Mouse (Mus musculus) intestine, embryonic 16.5 days (tissue): Measurements from ENCODE around the gene Ep400. TPM values are rescaled to one million over a fixed set of nuclear protein-coding genes. Genes with fewer than 3 reads are reported as not detected.

Source experiments
- ATAC-seq: fragments of 200-750 bp; cut with Nextera tagmentation; 2 replicates; pipeline ENCODE4 v1.8.0; 2017; ENCODE audit warnings: moderate TSS enrichment, moderate library complexity
- H3K27ac ChIP-seq: fragments of 300-500 bp; sonication (generic); 2 replicates; pipeline ENCODE4 v1.5.1; 2014; ENCODE audit warnings: mild to moderate bottlenecking, low read length
- H3K27me3 ChIP-seq: fragments of 300-500 bp; sonication (generic); replicated peaks from 2 replicates; pipeline ENCODE4 v1.6.1; 2014; ENCODE audit warnings: low read length, control low read depth, mixed read lengths; ENCODE audit not compliant: control insufficient read depth, insufficient read depth
- H3K36me3 ChIP-seq: fragments of 300-500 bp; sonication (generic); 2 replicates; pipeline ENCODE4 v1.6.1; 2014; ENCODE audit warnings: low read length, control low read depth; ENCODE audit not compliant: control insufficient read depth, insufficient read depth
- H3K4me1 ChIP-seq: fragments of 300-500 bp; sonication (generic); 2 replicates; pipeline ENCODE4 v1.6.1; 2014; ENCODE audit warnings: low read length, control low read depth, mixed read lengths; ENCODE audit not compliant: control insufficient read depth, insufficient read depth
- H3K4me2 ChIP-seq: fragments of 300-500 bp; sonication (generic); 2 replicates; pipeline ENCODE4 v1.6.1; 2014; ENCODE audit warnings: low read depth, low read length, control low read depth
- H3K4me3 ChIP-seq: fragments of 300-500 bp; sonication (generic); 2 replicates; pipeline ENCODE4 v1.5.1; 2014; ENCODE audit warnings: mild to moderate bottlenecking, low read length
- H3K9ac ChIP-seq: fragments of 300-500 bp; sonication (generic); 2 replicates; pipeline ENCODE4 v1.6.1; 2014; ENCODE audit warnings: low read depth, low read length
- H3K9me3 ChIP-seq: fragments of 300-500 bp; sonication (generic); 2 replicates; pipeline ENCODE4 v1.6.1; 2016; ENCODE audit warnings: low read length, control low read depth; ENCODE audit not compliant: control insufficient read depth
- WGBS: fragments of 180-500 bp; shearing (Covaris S2); extraction: QIAGEN DNeasy Blood & Tissue Kit; methylation state at CpG from one replicate; pipeline ENCODE4 v1.1.7; 2014; 5-methylcytosine and 5-hydroxymethylcytosine counted together
- microRNA-seq: library from miRNA; unstranded; fragments of <30 nt; microRNA quantifications from one replicate; pipeline ENCODE4, GENCODE M21; 2016
- polyA plus RNA-seq: library from polyadenylated mRNA; unstranded; fragments of >200 nt; fragmentation: Nextera tagmentation; extraction: Ambion mirVana; gene quantifications from 2 replicates; pipeline ENCODE4 v1.2.1, GENCODE M21; 2015

Ep400 gene
- polyA plus RNA-seq, 1 experiment from 2014 or later, result 37.2 TPM

DNA sequence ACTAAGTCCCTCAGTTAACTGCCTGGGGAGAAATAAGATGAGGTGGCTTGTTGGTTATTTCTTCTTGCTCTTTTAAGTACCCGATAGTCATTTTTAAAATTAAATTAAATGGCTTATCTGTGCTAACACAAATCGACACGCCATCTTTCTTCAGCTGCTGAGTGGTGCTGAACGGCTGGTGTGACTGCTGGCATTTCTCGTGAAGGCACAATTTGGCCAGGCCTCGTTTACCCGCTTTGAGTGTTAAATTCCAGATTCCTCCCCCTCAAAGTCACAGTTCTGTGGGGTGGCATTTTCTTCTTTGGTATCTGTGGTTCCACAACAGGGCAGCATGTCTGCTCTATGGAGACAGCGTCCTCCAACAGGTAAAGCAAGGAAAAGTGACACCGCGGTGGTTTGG, 143.2 kb downstream of the Ep400 start:
- H3K4me1 ChIP-seq, result no peaks in the 10 kb centered on the region
- no peak for ATAC-seq
- no peak overlapping the region for H3K27ac ChIP-seq
- H3K9me3 ChIP-seq, result no peaks in the 10 kb centered on the region
- WGBS, result 75% methylated on average over 10 of the region's 10 CpGs
- no peaks in the 10 kb centered on the region for H3K36me3 ChIP-seq
- no peak overlapping the region for H3K9ac ChIP-seq
- H3K4me2 ChIP-seq, result no peak overlapping the region
- peaks cover 8% of the 10 kb centered on the region for H3K27me3 ChIP-seq
- no peak overlapping the region for H3K4me3 ChIP-seq

- Histone ChIP-seq H3K4me1 (no peaks in the 10 kb centered on the region), H3K9me3 (no peaks in the 10 kb centered on the region), H3K9ac (no peak overlapping the region), H3K27ac (no peak overlapping the region), H3K4me2 (no peak overlapping the region), H3K36me3 (no peaks in the 10 kb centered on the region), H3K4me3 (no peak overlapping the region), H3K27me3 (peaks cover 8% of the 10 kb centered on the region)
- ATAC-seq, result no peak
- WGBS, result 78% methylated on average over 2 of the region's 2 CpGs
Observed at GRCm38 (mm10) chr5:110624319-110624718, 146.2 kb downstream of the Ep400 start.

- Histone ChIP-seq H3K4me2 (no peak overlapping the region), H3K4me3 (no peak overlapping the region), H3K36me3 (no peaks in the 10 kb centered on the region), H3K4me1 (no peaks in the 10 kb centered on the region), H3K9me3 (no peaks in the 10 kb centered on the region), H3K9ac (no peak overlapping the region), H3K27me3 (no peaks in the 10 kb centered on the region), H3K27ac (no peak overlapping the region)
- 85% methylated on average over 6 of the region's 6 CpGs for WGBS
- ATAC-seq, result no peak
Observed at GRCm38 (mm10) chr5:110619226-110619625, 151.3 kb downstream of the Ep400 start.

Small RNAs within 50 kb of the gene (microRNA-seq; reads per million reads assigned to microRNA genes)
- 1.8 reads per million for gene Mir7026

Other genes starting within 250 kb of the Ep400 start
- 0.27 and 0.39 TPM in 2 replicates for gene Galnt9, start 226.4 kb downstream of the Ep400 start, polyA plus RNA-seq
- gene Noc4l, start 117.3 kb downstream of the Ep400 start, polyA plus RNA-seq, result 52.4 and 56.3 TPM in 2 replicates
- 16.3 and 17.0 TPM in 2 replicates for gene Ddx51, start 117.3 kb downstream of the Ep400 start, polyA plus RNA-seq
- 66.8 and 67.0 TPM in 2 replicates for gene Pus1, start 9.9 kb upstream of the Ep400 start, polyA plus RNA-seq
- gene Ulk1, start 39.4 kb upstream of the Ep400 start, polyA plus RNA-seq, result 7.0 and 8.4 TPM in 2 replicates
- gene Hscb, start 69.1 kb upstream of the Ep400 start, polyA plus RNA-seq, result 40.4 and 41.2 TPM in 2 replicates
- 38.7 and 39.4 TPM in 2 replicates for gene Chek2, start 69.3 kb upstream of the Ep400 start, polyA plus RNA-seq
- gene Ttc28, start 109.1 kb upstream of the Ep400 start, polyA plus RNA-seq, result 4.2 and 4.3 TPM in 2 replicates